Mouse (Mus musculus): ENCODE results near the gene Gmcl1.

The Gmcl1 gene

GRCm38 (mm10) chr6:86733183-86733876 lies at the start of gene Gmcl1:
TSS of gene Gmcl1 (minus strand) at chr6:86733383.
- DNase-seq (ENCODE audit: low spot score), result peak; percentile 95

GRCm38 (mm10) chr6:86782342-86782741 lies 49.2 kb upstream of the Gmcl1 start:
- DNase-seq (ENCODE audit: low spot score), result no peak

GRCm38 (mm10) chr6:86781361-86781957 lies 48.3 kb upstream of the Gmcl1 start:
- no peak for DNase-seq (ENCODE audit: low spot score)

- DNase-seq (ENCODE audit: low spot score), result no peak
Observed at GRCm38 (mm10) chr6:86778910-86779594, 45.9 kb upstream of the Gmcl1 start.

GRCm38 (mm10) chr6:86777181-86777580 lies 44.0 kb upstream of the Gmcl1 start:
- DNase-seq (ENCODE audit: low spot score), result no peak

- DNase-seq (ENCODE audit: low spot score), result no peak
Observed at GRCm38 (mm10) chr6:86776706-86777071, 43.5 kb upstream of the Gmcl1 start.

GRCm38 (mm10) chr6:86776001-86776705 lies 43.0 kb upstream of the Gmcl1 start:
- DNase-seq (ENCODE audit: low spot score), result peak; percentile 40

GRCm38 (mm10) chr6:86774937-86775336 lies 41.8 kb upstream of the Gmcl1 start:
- DNase-seq (ENCODE audit: low spot score), result no peak

- no peak for DNase-seq (ENCODE audit: low spot score)
Observed at GRCm38 (mm10) chr6:86773830-86774229, 40.6 kb upstream of the Gmcl1 start.

GRCm38 (mm10) chr6:86772631-86773030 lies 39.4 kb upstream of the Gmcl1 start:
- no peak for DNase-seq (ENCODE audit: low spot score)

GRCm38 (mm10) chr6:86768938-86769337 lies 35.8 kb upstream of the Gmcl1 start:
- DNase-seq (ENCODE audit: low spot score), result no peak

GRCm38 (mm10) chr6:86768186-86768776 lies 35.1 kb upstream of the Gmcl1 start:
- no peak for DNase-seq (ENCODE audit: low spot score)

GRCm38 (mm10) chr6:86767465-86767864 lies 34.3 kb upstream of the Gmcl1 start:
- no peak for DNase-seq (ENCODE audit: low spot score)

GRCm38 (mm10) chr6:86765637-86766059 lies 32.5 kb upstream of the Gmcl1 start:
- DNase-seq (ENCODE audit: low spot score), result no peak

- no peak for DNase-seq (ENCODE audit: low spot score)
Observed at GRCm38 (mm10) chr6:86754105-86754863, 21.1 kb upstream of the Gmcl1 start.

- no peak for DNase-seq (ENCODE audit: low spot score)
Observed at GRCm38 (mm10) chr6:86752843-86753485, 19.8 kb upstream of the Gmcl1 start.

GRCm38 (mm10) chr6:86750961-86751360 lies 17.8 kb upstream of the Gmcl1 start:
- DNase-seq (ENCODE audit: low spot score), result no peak

GRCm38 (mm10) chr6:86749817-86750216 lies 16.6 kb upstream of the Gmcl1 start:
- no peak for DNase-seq (ENCODE audit: low spot score)

GRCm38 (mm10) chr6:86747171-86747570 lies 14.0 kb upstream of the Gmcl1 start:
- DNase-seq (ENCODE audit: low spot score), result no peak

GRCm38 (mm10) chr6:86740652-86741051 lies 7.5 kb upstream of the Gmcl1 start:
- no peak for DNase-seq (ENCODE audit: low spot score)

GRCm38 (mm10) chr6:86736830-86737229 lies 3.6 kb upstream of the Gmcl1 start:
- no peak for DNase-seq (ENCODE audit: low spot score)
